Comparison of ENCODE assay signal across 12 mouse cellular contexts in the genomic region with DNA sequence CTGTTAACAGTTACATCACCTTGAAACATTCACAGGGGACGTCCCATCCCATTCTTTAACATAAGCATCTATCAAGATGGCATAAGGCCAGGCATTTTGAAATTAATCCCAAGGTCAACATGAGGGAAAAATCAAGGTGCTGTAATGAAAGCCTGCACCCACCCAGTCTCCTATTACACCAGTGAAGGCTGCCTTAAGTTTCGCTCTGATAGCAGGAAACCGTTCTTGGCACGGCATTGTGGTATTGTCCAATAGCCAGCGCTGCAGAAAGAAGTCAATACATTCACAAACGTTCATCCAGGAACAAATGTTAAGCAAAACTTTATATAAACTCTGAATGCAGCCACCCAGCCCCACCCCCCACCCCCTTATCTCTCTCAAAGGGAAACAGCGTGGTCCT. TPM values are rescaled to one million over a fixed set of nuclear protein-coding genes. Genes with fewer than 3 reads are reported as not detected.
A peak's percentile ranks its signal among the peaks of the same experiment; 100 is the strongest.
DNase-seq lines count a peak whose midpoint lies in the region; ATAC-seq and TF ChIP-seq lines count a peak whose summit lies in the region.
"Had no signal": no experiment of that assay in that cellular context is flagged by ENCODE, and none has a peak within 500 bp of the region (broad histone marks: within the 10 kb centered on the region; RNA-seq: fewer than 3 reads in every experiment).

No protein-coding gene starts in this region.

- intact Hi-C loops in gastrocnemius, adult 2 months (cut with DNase I) = no loop called here
- intact Hi-C loops in heart, postnatal 36 days (cut with DNase I) = no loop called here

- H3K27ac ChIP-seq in gastrocnemius, adult 2 months = peak overlapping the region; percentile 73
- no peak overlapping the region for H3K27ac ChIP-seq in embryonic facial prominence, embryonic 11.5 days (replicated peaks; ENCODE audit: low read depth, low read length)
- H3K27ac ChIP-seq in lung, postnatal 0 days (ENCODE audit: low read length) = peak overlapping the region; percentile 48; the same call in 1 of the 2 replicates
- H3K27ac ChIP-seq in midbrain, embryonic 10.5 days (replicated peaks) = no peak overlapping the region

- H3K4me3 ChIP-seq in gastrocnemius, adult 2 months = peak overlapping the region; percentile 63
- no peak overlapping the region for H3K4me3 ChIP-seq in embryonic facial prominence, embryonic 11.5 days (ENCODE audit: low read depth, low read length)
- H3K4me3 ChIP-seq in lung, postnatal 0 days (ENCODE audit: low read depth, low read length) = no peak overlapping the region
- H3K4me3 ChIP-seq in midbrain, embryonic 10.5 days = no peak overlapping the region

- TF ChIP-seq EP300 in lung, postnatal 0 days (IDR thresholded peaks at IDR 0.05) = peak; percentile 32

- no peaks in the 10 kb centered on the region for H3K4me1 ChIP-seq in embryonic facial prominence, embryonic 11.5 days (ENCODE audit: control insufficient read depth, insufficient read depth, low read length)
- H3K4me1 ChIP-seq in lung, postnatal 0 days (ENCODE audit: insufficient read depth, low read depth, low read length) = peaks cover 13% of the 10 kb centered on the region; the same call in 1 of the 2 replicates
- H3K4me1 ChIP-seq in midbrain, embryonic 10.5 days = peaks cover 21% of the 10 kb centered on the region

- no peak overlapping the region for H3K4me2 ChIP-seq in embryonic facial prominence, embryonic 11.5 days (ENCODE audit: low read depth, low read length)
- peak overlapping the region; percentile 30 for H3K4me2 ChIP-seq in lung, postnatal 0 days (replicated peaks; ENCODE audit: low read depth, low read length)

- H3K9me3 ChIP-seq in embryonic facial prominence, embryonic 11.5 days (replicated peaks; ENCODE audit: control insufficient read depth, low read length) = no peaks in the 10 kb centered on the region
- H3K9me3 ChIP-seq in lung, postnatal 0 days (ENCODE audit: low read length) = no peaks in the 10 kb centered on the region
- H3K9me3 ChIP-seq in midbrain, embryonic 10.5 days (replicated peaks) = no peaks in the 10 kb centered on the region

- ATAC-seq in embryonic facial prominence, embryonic 11.5 days (replicated peaks; ENCODE audit: insufficient number of reproducible peaks, low FRiP score, low TSS enrichment, low read depth) = no peak
- ATAC-seq in lung, postnatal 0 days = peak; percentile 73
- ATAC-seq: CD4-positive, CD25-positive, alpha-beta regulatory T cell, adult 4 months had no signal

- TF ChIP-seq CTCF in gastrocnemius, adult 2 months (IDR thresholded peaks at IDR 0.05) = no peak
- no peak for TF ChIP-seq CTCF in lung, postnatal 0 days (IDR thresholded peaks at IDR 0.05)

- no peak overlapping the region for H3K9ac ChIP-seq in embryonic facial prominence, embryonic 11.5 days (replicated peaks; ENCODE audit: low read length)
- H3K9ac ChIP-seq in lung, postnatal 0 days (replicated peaks; ENCODE audit: low read depth) = no peak overlapping the region

- 37% methylated on average over 7 of the region's 7 CpGs for WGBS in embryonic facial prominence, embryonic 11.5 days
- 9% methylated on average over 7 of the region's 7 CpGs for WGBS in lung, postnatal 0 days
- WGBS in midbrain, embryonic 10.5 days = 64% methylated on average over 7 of the region's 7 CpGs

- H3K27me3 ChIP-seq in embryonic facial prominence, embryonic 11.5 days (ENCODE audit: control insufficient read depth, insufficient read depth, low read length) = no peaks in the 10 kb centered on the region
- no peaks in the 10 kb centered on the region for H3K27me3 ChIP-seq in lung, postnatal 0 days (replicated peaks; ENCODE audit: insufficient read depth, low read length)
- no peaks in the 10 kb centered on the region for H3K27me3 ChIP-seq in midbrain, embryonic 10.5 days (ENCODE audit: low read depth, poor library complexity, severe bottlenecking)

- H3K36me3 ChIP-seq in embryonic facial prominence, embryonic 11.5 days (replicated peaks; ENCODE audit: control insufficient read depth, insufficient read depth, low read depth, low read length) = no peaks in the 10 kb centered on the region
- H3K36me3 ChIP-seq in lung, postnatal 0 days (ENCODE audit: insufficient read depth, low read length) = no peaks in the 10 kb centered on the region
- no peaks in the 10 kb centered on the region for H3K36me3 ChIP-seq in midbrain, embryonic 10.5 days

- peak; percentile 50 for DNase-seq in gastrocnemius, adult 2 months
- no peak for DNase-seq in gastrocnemius, adult 8-10 months (ENCODE audit: low spot score in 2 of 2)
- DNase-seq in embryonic facial prominence, embryonic 11.5 days (ENCODE audit: low spot score) = peak; percentile 47
- peak; percentile 45 to 53 for DNase-seq in heart, postnatal 36 days
- DNase-seq in lung, postnatal 0 days (ENCODE audit: low spot score) = peak; percentile 83
- no peak for DNase-seq in spleen, adult 12 weeks (ENCODE audit: low spot score)
- no peak for DNase-seq in midbrain, embryonic 10.5 days (ENCODE audit: low spot score)
- no peak for DNase-seq in MN1 (ENCODE audit: low spot score)
- DNase-seq: cerebellum, postnatal 14 days; gastrocnemius, postnatal 10 days; midbrain, embryonic 14.5 days had no signal

RNA-seq across cellular contexts. Expression of a gene that starts 15.4 kb away (rescaled TPM):
- 10 to 100 TPM; 35.9 to 43.2 TPM for total RNA-seq in gastrocnemius, adult 2 months (2021)
- 10 to 100 TPM; 29.3 to 55.9 (median 38.8) TPM for total RNA-seq in gastrocnemius, adult 8-10 months (2022)
- 27.8 and 33.5 TPM in 2 replicates for polyA plus RNA-seq in embryonic facial prominence, embryonic 11.5 days (2014; fragmentation: Nextera tagmentation; extraction: Ambion mirVana)
- 10 to 100 TPM; 37.3 to 52.7 TPM for total RNA-seq in heart, postnatal 36 days (2021)
- 48.9 and 50.4 TPM in 2 replicates for polyA plus RNA-seq in lung, postnatal 0 days (2015; fragmentation: Nextera tagmentation; extraction: Ambion mirVana)
- polyA plus RNA-seq in midbrain, embryonic 10.5 days (2016; fragmentation: Nextera tagmentation; extraction: Ambion mirVana) = 28.2 and 37.8 TPM in 2 replicates

Comparison
In these comparisons a context has a peak if more than half of its experiments do, and no peak if none do; other contexts are left out.
1. DNase-seq: peak in gastrocnemius, adult 2 months (single experiment), embryonic facial prominence, embryonic 11.5 days (single experiment), heart, postnatal 36 days (2 of 2) and lung, postnatal 0 days (single experiment); none in gastrocnemius, adult 8-10 months (0 of 2), spleen, adult 12 weeks (single experiment), midbrain, embryonic 10.5 days (single experiment) and MN1 (single experiment).
2. H3K27ac ChIP-seq: peak in gastrocnemius, adult 2 months (single experiment) and lung, postnatal 0 days (single experiment); none in embryonic facial prominence, embryonic 11.5 days (single experiment) and midbrain, embryonic 10.5 days (single experiment).